Mouse (Mus musculus): ENCODE results near the gene Txlna.
A peak's percentile ranks its signal among the peaks of the same experiment; 100 is the strongest.

The Txlna gene

GRCm38 (mm10) chr4:129618786-129619691 lies 21.8 kb downstream of the Txlna start, which contains the start of gene Iqcc:
Iqcc (minus strand) TSS chr4:129619099.
- no peak for TF ChIP-seq GATA4 (IDR thresholded peaks at IDR 0.05; ENCODE audit: insufficient replicate concordance, low read length)

GRCm38 (mm10) chr4:129618031-129618430 lies 22.8 kb downstream of the Txlna start:
- TF ChIP-seq GATA4 (IDR thresholded peaks at IDR 0.05; ENCODE audit: insufficient replicate concordance, low read length), result no peak

- no peak for TF ChIP-seq GATA4 (IDR thresholded peaks at IDR 0.05; ENCODE audit: insufficient replicate concordance, low read length)
Measured at GRCm38 (mm10) chr4:129617121-129617641, 23.7 kb downstream of the Txlna start.

GRCm38 (mm10) chr4:129616631-129617030 lies 24.2 kb downstream of the Txlna start:
- no peak for TF ChIP-seq GATA4 (IDR thresholded peaks at IDR 0.05; ENCODE audit: insufficient replicate concordance, low read length)

GRCm38 (mm10) chr4:129615801-129616290 lies 25.0 kb downstream of the Txlna start:
- TF ChIP-seq GATA4 (IDR thresholded peaks at IDR 0.05; ENCODE audit: insufficient replicate concordance, low read length), result no peak

- TF ChIP-seq GATA4 (IDR thresholded peaks at IDR 0.05; ENCODE audit: insufficient replicate concordance, low read length), result no peak
Measured at GRCm38 (mm10) chr4:129614093-129614492, 26.8 kb downstream of the Txlna start, which contains the start of gene Dcdc2b. Dcdc2b (minus strand) TSS chr4:129614257.

- no peak for TF ChIP-seq GATA4 (IDR thresholded peaks at IDR 0.05; ENCODE audit: insufficient replicate concordance, low read length)
Measured at GRCm38 (mm10) chr4:129610472-129610871, 30.4 kb downstream of the Txlna start.

- no peak for TF ChIP-seq GATA4 (IDR thresholded peaks at IDR 0.05; ENCODE audit: insufficient replicate concordance, low read length)
Measured at GRCm38 (mm10) chr4:129610026-129610425, 30.8 kb downstream of the Txlna start.

GRCm38 (mm10) chr4:129609139-129609631 lies 31.7 kb downstream of the Txlna start:
- TF ChIP-seq GATA4 (IDR thresholded peaks at IDR 0.05; ENCODE audit: insufficient replicate concordance, low read length), result no peak

GRCm38 (mm10) chr4:129608426-129609025 lies 32.3 kb downstream of the Txlna start:
- no peak for TF ChIP-seq GATA4 (IDR thresholded peaks at IDR 0.05; ENCODE audit: insufficient replicate concordance, low read length)

GRCm38 (mm10) chr4:129600233-129601158 lies 40.4 kb downstream of the Txlna start, which contains the start of the genes Eif3i and Tmem234:
Eif3i (minus strand) TSS chr4:129600648.
Tmem234 (plus strand) TSS chr4:129600668.
- peak; percentile 23; the same call in 1 of the 2 replicates for TF ChIP-seq GATA4 (IDR thresholded peaks at IDR 0.05; ENCODE audit: insufficient replicate concordance, low read length)

- no peak for TF ChIP-seq GATA4 (IDR thresholded peaks at IDR 0.05; ENCODE audit: insufficient replicate concordance, low read length)
Measured at GRCm38 (mm10) chr4:129588865-129589264, 52.0 kb downstream of the Txlna start.

- no peak for TF ChIP-seq GATA4 (IDR thresholded peaks at IDR 0.05; ENCODE audit: insufficient replicate concordance, low read length)
Measured at GRCm38 (mm10) chr4:129586943-129587342, 53.9 kb downstream of the Txlna start.

- TF ChIP-seq GATA4 (IDR thresholded peaks at IDR 0.05; ENCODE audit: insufficient replicate concordance, low read length), result no peak
Measured at GRCm38 (mm10) chr4:129585773-129586172, 55.1 kb downstream of the Txlna start.

Measured in liver, adult (tissue).